Mouse (Mus musculus) limb, embryonic 10.5 days (tissue): Measurements from ENCODE around the gene Rnh1. TPM values are rescaled to one million over a fixed set of nuclear protein-coding genes. Genes with fewer than 3 reads are reported as not detected.

Experiments
- DNase-seq: peaks from one replicate; pipeline ENCODE4 v3.0.0-alpha.2; 2017; ENCODE audit warnings: low spot score
- H3K27ac ChIP-seq: fragments of 300-500 bp; sonication (generic); 2 replicates; pipeline ENCODE4 v1.5.1; 2016; ENCODE audit warnings: mild to moderate bottlenecking
- H3K27me3 ChIP-seq: fragments of 300-500 bp; sonication (generic); 2 replicates; pipeline ENCODE4 v1.6.1; 2016; ENCODE audit warnings: low read depth, mild to moderate bottlenecking; ENCODE audit not compliant: poor library complexity, severe bottlenecking
- H3K36me3 ChIP-seq: fragments of 300-500 bp; sonication (generic); 2 replicates; pipeline ENCODE4 v1.6.1; 2016; ENCODE audit warnings: mild to moderate bottlenecking, moderate library complexity
- H3K4me1 ChIP-seq: fragments of 300-500 bp; sonication (generic); 2 replicates; pipeline ENCODE4 v1.6.1; 2016
- H3K4me3 ChIP-seq: fragments of 300-500 bp; sonication (generic); 2 replicates; pipeline ENCODE4 v1.5.1; 2016; ENCODE audit warnings: mild to moderate bottlenecking, moderate library complexity
- H3K9me3 ChIP-seq: fragments of 300-500 bp; sonication (generic); replicated peaks from 2 replicates; pipeline ENCODE4 v1.6.1; 2016; ENCODE audit warnings: mild to moderate bottlenecking
- WGBS: fragments of 180-500 bp; shearing (Covaris S2); methylation state at CpG from one replicate; pipeline ENCODE4 v1.1.7; 2016; 5-methylcytosine and 5-hydroxymethylcytosine counted together
- polyA plus RNA-seq: library from polyadenylated mRNA; unstranded; fragments of >200 nt; fragmentation: Nextera tagmentation; extraction: Ambion mirVana; gene quantifications from 2 replicates; pipeline ENCODE4 v1.2.1, GENCODE M21; 2016

Gene Rnh1
- polyA plus RNA-seq, 1 experiment from 2014 or later: 85.0 TPM

- peaks cover 23% of the 10 kb centered on the region for H3K36me3 ChIP-seq
- peak overlapping the region; percentile 92 for H3K27ac ChIP-seq
- H3K9me3 ChIP-seq: no peaks in the 10 kb centered on the region
- peak overlapping the region; percentile 80; the same call in 1 of the 2 replicates for H3K4me3 ChIP-seq
- no peak for DNase-seq
- H3K27me3 ChIP-seq: no peaks in the 10 kb centered on the region
- WGBS: 75% methylated on average over 3 of the region's 3 CpGs
- H3K4me1 ChIP-seq: peaks cover 41% of the 10 kb centered on the region
Observed at GRCm38 (mm10) chr7:141214310-141214709, 41.7 kb upstream of the Rnh1 start.

- no peak for DNase-seq
- peaks cover 41% of the 10 kb centered on the region for H3K4me1 ChIP-seq
- peak within 1 kb of the TSS; percentile 92 for H3K27ac ChIP-seq
Observed at GRCm38 (mm10) chr7:141213605-141214235, 41.1 kb upstream of the Rnh1 start, which contains the start of gene Lmntd2. Gene Lmntd2, minus strand, starts transcription at chr7:141214080.

GRCm38 (mm10) chr7:141213133-141213532 is 40.5 kb upstream of the Rnh1 start:
- 78% methylated on average over 3 of the region's 3 CpGs for WGBS
- H3K9me3 ChIP-seq: no peaks in the 10 kb centered on the region
- 0 out of 2 replicates have a peak overlapping the region, but pooled peaks have one; percentile 17 for H3K27ac ChIP-seq
- peaks cover 11% of the 10 kb centered on the region for H3K36me3 ChIP-seq
- H3K4me3 ChIP-seq: no peak overlapping the region
- H3K4me1 ChIP-seq: peaks cover 41% of the 10 kb centered on the region
- H3K27me3 ChIP-seq: no peaks in the 10 kb centered on the region
- DNase-seq: no peak

More at GRCm38 (mm10) chr7:141213605-141214235, 41.1 kb upstream of the Rnh1 start, which contains the start of gene Lmntd2:
- peaks cover 17% of the 10 kb centered on the region for H3K36me3 ChIP-seq
- H3K27me3 ChIP-seq: no peaks in the 10 kb centered on the region
- H3K4me3 ChIP-seq: peak within 1 kb of the TSS; percentile 80
- 93% methylated on average over 11 of the region's 11 CpGs for whole genome bisulfite sequencing
- H3K9me3 ChIP-seq: no peaks in the 10 kb centered on the region

DNA sequence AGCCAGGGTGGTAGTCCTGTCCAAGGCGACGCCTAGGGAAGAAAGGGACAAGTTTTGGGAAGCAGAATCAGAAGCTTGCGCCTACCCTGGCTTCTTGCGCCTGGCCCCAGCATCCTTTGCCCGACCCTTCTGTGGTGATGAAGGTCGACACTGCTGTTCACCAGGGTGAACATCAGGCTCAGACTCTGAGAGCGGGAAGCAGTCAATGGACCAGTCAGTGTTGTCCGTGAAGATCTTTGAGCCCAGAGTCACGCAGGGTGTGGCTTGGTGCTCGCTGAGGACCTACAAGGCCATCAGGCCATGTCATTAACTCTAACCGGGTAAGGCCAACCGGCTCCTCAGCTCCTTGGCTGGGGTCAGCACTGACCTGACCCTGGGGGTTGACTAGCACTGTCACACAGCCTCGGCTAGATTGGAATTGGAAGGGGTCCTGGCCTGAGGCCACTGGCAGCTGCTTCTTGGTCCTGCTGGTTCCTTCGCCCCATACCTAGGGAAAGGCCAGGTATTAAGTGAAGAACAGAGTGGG is 38.0 kb upstream of the Rnh1 start:
- 89% methylated on average over 14 of the region's 14 CpGs for WGBS
- H3K4me3 ChIP-seq: no peak overlapping the region
- 0 out of 2 replicates have a peak overlapping the region, but pooled peaks have one; percentile 16 for H3K27ac ChIP-seq
- no peaks in the 10 kb centered on the region for H3K36me3 ChIP-seq
- peaks cover 22% of the 10 kb centered on the region for H3K4me1 ChIP-seq
- DNase-seq: no peak
- no peaks in the 10 kb centered on the region for H3K27me3 ChIP-seq
- H3K9me3 ChIP-seq: no peaks in the 10 kb centered on the region

DNA sequence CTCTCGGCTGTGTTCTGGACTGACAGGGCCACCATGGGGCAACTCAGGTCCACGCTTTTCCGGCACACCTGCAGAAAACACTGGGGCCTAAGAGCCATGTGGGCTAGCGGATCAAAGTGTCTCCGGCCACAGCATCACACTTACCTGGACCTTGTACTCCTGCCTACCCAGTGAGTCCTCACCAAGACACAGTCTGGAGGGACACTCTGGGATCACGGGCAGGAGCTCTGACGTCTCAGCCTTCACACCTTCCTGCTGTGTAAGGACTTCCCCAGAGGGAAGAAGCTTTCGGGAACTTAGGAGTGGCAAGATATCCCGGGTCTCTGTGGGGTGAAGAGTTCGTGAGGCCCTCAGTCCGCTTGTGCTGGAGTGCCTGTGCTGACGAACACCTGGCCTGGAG is 37.5 kb upstream of the Rnh1 start:
- no peak for DNase-seq
- Histone ChIP-seq H3K4me1 (peaks cover 18% of the 10 kb centered on the region), H3K27ac (no peak overlapping the region), H3K27me3 (no peaks in the 10 kb centered on the region), H3K9me3 (no peaks in the 10 kb centered on the region), H3K4me3 (no peak overlapping the region), H3K36me3 (no peaks in the 10 kb centered on the region)
- WGBS: 83% methylated on average over 12 of the region's 12 CpGs

- no peak overlapping the region for H3K4me3 ChIP-seq
- 70% methylated on average over 3 of the region's 3 CpGs for WGBS
- no peak overlapping the region; the same call in 1 of the 2 replicates for H3K27ac ChIP-seq
- H3K27me3 ChIP-seq: no peaks in the 10 kb centered on the region
- H3K9me3 ChIP-seq: no peaks in the 10 kb centered on the region
- no peak for DNase-seq
- no peaks in the 10 kb centered on the region for H3K36me3 ChIP-seq
- peaks cover 12% of the 10 kb centered on the region for H3K4me1 ChIP-seq
Observed at GRCm38 (mm10) chr7:141209526-141209925, 36.9 kb upstream of the Rnh1 start.

DNA sequence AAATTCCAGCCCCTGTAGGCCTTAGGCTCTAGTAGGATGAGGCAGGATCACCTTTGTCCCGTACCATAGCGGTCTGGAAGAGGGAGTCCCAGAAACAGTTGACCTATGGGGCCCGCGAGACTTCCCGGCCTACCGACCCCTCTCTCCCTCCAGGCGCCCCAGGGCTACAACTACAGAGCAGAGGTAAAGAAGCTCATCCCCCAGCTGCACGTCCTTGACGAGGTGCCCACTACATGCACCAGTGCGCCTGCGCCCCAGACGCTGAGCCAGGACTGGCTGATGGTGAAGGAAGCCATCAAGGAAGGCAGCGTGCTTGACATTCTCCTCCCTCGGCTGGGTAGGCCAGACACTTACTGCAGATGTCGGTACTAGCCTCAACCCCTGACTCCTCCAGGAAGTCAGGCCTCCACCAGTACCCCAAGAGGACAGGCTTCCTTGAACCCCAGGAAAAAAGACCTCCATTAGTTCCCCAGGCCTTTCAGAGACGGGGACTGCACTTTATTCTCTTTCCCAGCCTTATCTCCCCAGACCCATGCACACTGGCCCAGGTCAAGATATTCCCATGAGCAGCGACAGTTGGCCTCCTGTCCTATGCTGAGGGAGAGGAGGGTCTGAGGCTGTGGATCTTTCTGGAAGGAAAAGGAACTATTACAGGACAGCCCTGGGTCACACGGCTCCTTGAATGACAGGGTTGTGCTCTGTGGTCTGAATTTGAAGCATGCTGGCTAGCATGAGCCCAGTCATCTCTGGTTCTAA is 33.7 kb upstream of the Rnh1 start:
- no peaks in the 10 kb centered on the region for H3K36me3 ChIP-seq
- no peak overlapping the region for H3K4me3 ChIP-seq
- H3K27ac ChIP-seq: peak overlapping the region; percentile 12; the same call in 1 of the 2 replicates
- no peaks in the 10 kb centered on the region for H3K27me3 ChIP-seq
- no peaks in the 10 kb centered on the region for H3K9me3 ChIP-seq
- peaks cover 4% of the 10 kb centered on the region; the same call in 1 of the 2 replicates for H3K4me1 ChIP-seq
- no peak for DNase-seq
- 95% methylated on average over 18 of the region's 18 CpGs for WGBS

DNA sequence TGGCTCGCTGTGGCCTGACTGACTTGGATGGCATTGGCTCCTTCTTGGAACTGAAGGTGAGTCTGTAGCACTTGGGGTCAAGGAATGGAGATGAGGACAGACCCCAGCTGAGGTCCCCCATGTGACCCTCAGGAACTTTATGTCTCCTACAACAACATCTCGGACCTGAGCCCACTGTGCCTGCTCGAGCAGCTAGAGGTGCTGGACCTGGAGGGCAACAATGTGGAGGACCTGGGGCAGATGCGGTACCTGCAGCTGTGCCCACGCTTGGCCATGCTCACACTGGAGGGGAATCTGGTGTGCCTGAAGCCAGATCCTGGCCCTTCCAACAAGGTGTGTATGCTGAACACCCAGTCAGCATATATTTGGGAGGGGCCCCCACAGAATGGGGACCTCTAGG is 32.8 kb upstream of the Rnh1 start:
- WGBS: 97% methylated on average over 5 of the region's 5 CpGs
- Histone ChIP-seq H3K9me3 (no peaks in the 10 kb centered on the region), H3K27me3 (no peaks in the 10 kb centered on the region), H3K4me1 (peaks cover 4% of the 10 kb centered on the region; the same call in 1 of the 2 replicates), H3K36me3 (no peaks in the 10 kb centered on the region), H3K27ac (no peak overlapping the region), H3K4me3 (no peak overlapping the region)
- no peak for DNase-seq

GRCm38 (mm10) chr7:141204546-141204945 is 31.9 kb upstream of the Rnh1 start:
- peaks cover 4% of the 10 kb centered on the region; the same call in 1 of the 2 replicates for H3K4me1 ChIP-seq
- WGBS: 84% methylated on average over 3 of the region's 3 CpGs
- no peaks in the 10 kb centered on the region for H3K27me3 ChIP-seq
- DNase-seq: no peak
- no peaks in the 10 kb centered on the region for H3K36me3 ChIP-seq
- H3K27ac ChIP-seq: no peak overlapping the region
- no peak overlapping the region for H3K4me3 ChIP-seq
- H3K9me3 ChIP-seq: no peaks in the 10 kb centered on the region

GRCm38 (mm10) chr7:141198121-141198520 is 25.5 kb upstream of the Rnh1 start:
- Histone ChIP-seq H3K4me1 (peaks cover 17% of the 10 kb centered on the region), H3K27me3 (no peaks in the 10 kb centered on the region), H3K36me3 (peaks cover 3% of the 10 kb centered on the region; the same call in 1 of the 2 replicates), H3K9me3 (no peaks in the 10 kb centered on the region), H3K4me3 (no peak overlapping the region), H3K27ac (no peak overlapping the region)
- 94% methylated on average over 4 of the region's 4 CpGs for WGBS
- no peak for DNase-seq

GRCm38 (mm10) chr7:141196619-141197282 is 24.1 kb upstream of the Rnh1 start:
- no peak overlapping the region for H3K4me3 ChIP-seq
- H3K36me3 ChIP-seq: peaks cover 11% of the 10 kb centered on the region
- WGBS: 92% methylated on average over 8 of the region's 8 CpGs
- H3K4me1 ChIP-seq: peaks cover 31% of the 10 kb centered on the region
- no peak overlapping the region for H3K27ac ChIP-seq
- H3K9me3 ChIP-seq: no peaks in the 10 kb centered on the region
- no peaks in the 10 kb centered on the region for H3K27me3 ChIP-seq
- no peak for DNase-seq

- peaks cover 32% of the 10 kb centered on the region for H3K4me1 ChIP-seq
- WGBS: 93% methylated on average over 2 of the region's 2 CpGs
- no peaks in the 10 kb centered on the region for H3K9me3 ChIP-seq
- H3K27me3 ChIP-seq: no peaks in the 10 kb centered on the region
- peaks cover 21% of the 10 kb centered on the region for H3K36me3 ChIP-seq
- no peak overlapping the region for H3K27ac ChIP-seq
- DNase-seq: no peak
- H3K4me3 ChIP-seq: peak overlapping the region; percentile 85; the same call in 1 of the 2 replicates
Observed at GRCm38 (mm10) chr7:141195754-141196153, 23.1 kb upstream of the Rnh1 start.
